Mouse (Mus musculus) MEL (cell line): ENCODE measurements around the gene Rad50. TPM values are rescaled to one million over a fixed set of nuclear protein-coding genes. Genes with fewer than 3 reads are reported as not detected.

Experiments
- DNase-seq: peaks from one replicate; pipeline ENCODE4 v3.0.0; 2011; ENCODE audit warnings: low read depth, low spot score
- H3K27ac ChIP-seq: 2 replicates; pipeline ENCODE4 v1.5.1; 2012; ENCODE audit warnings: low read depth, mild to moderate bottlenecking, control low read depth, low read length, moderate library complexity; ENCODE audit not compliant: control insufficient read depth
- H3K27me3 ChIP-seq, 2 experiments: fragments of 150-350 bp in 1 of 2; sonication (generic) in 1 of 2; 2 replicates each; pipeline ENCODE4 v1.6.1; 2012; ENCODE audit warnings: low read length in 2 of 2, mild to moderate bottlenecking in 2 of 2, improper control_type of control experiment in 1 of 2, moderate library complexity in 1 of 2; ENCODE audit not compliant: insufficient read depth in 2 of 2, control insufficient read depth in 1 of 2
- H3K36me3 ChIP-seq, 2 experiments: 2 replicates each; pipeline ENCODE4 v1.6.1; 2012 to 2014; ENCODE audit warnings: low read length in 2 of 2, improper control_type of control experiment in 1 of 2, inconsistent platforms in 1 of 2, mild to moderate bottlenecking in 1 of 2; ENCODE audit not compliant: insufficient read depth in 2 of 2, control insufficient read depth in 1 of 2
- H3K4me1 ChIP-seq, 2 experiments: fragments of 150-350 bp in 1 of 2; sonication (generic) in 1 of 2; 2 replicates each; pipeline ENCODE4 v1.6.1; 2012; ENCODE audit warnings: low read length in 2 of 2, improper control_type of control experiment in 1 of 2, mild to moderate bottlenecking in 1 of 2; ENCODE audit not compliant: insufficient read depth in 2 of 2, control insufficient read depth in 1 of 2
- H3K4me3 ChIP-seq, 2 experiments: fragments of 150-350 bp in 1 of 2; sonication (generic) in 1 of 2; 2 replicates each; pipeline ENCODE4 v1.5.1; 2012; ENCODE audit warnings: low read depth in 2 of 2, low read length in 2 of 2, mild to moderate bottlenecking in 2 of 2, moderate library complexity in 2 of 2, control low read depth in 1 of 2, improper control_type of control experiment in 1 of 2; ENCODE audit not compliant: control insufficient read depth in 1 of 2, insufficient read depth in 1 of 2
- H3K79me2 ChIP-seq: 2 replicates; pipeline ENCODE4 v1.6.1; 2012; ENCODE audit warnings: mild to moderate bottlenecking, low read length, moderate library complexity; ENCODE audit not compliant: control insufficient read depth, poor library complexity, insufficient read depth
- H3K9ac ChIP-seq: 2 replicates; pipeline ENCODE4 v1.6.1; 2012; ENCODE audit warnings: low read depth, mild to moderate bottlenecking, control low read depth, low read length, moderate library complexity; ENCODE audit not compliant: control insufficient read depth, poor library complexity, severe bottlenecking
- H3K9me3 ChIP-seq: fragments of 150-350 bp; sonication (generic); replicated peaks from 2 replicates; pipeline ENCODE4 v1.6.1; 2012; ENCODE audit warnings: mild to moderate bottlenecking, low read length, improper control_type of control experiment, moderate library complexity; ENCODE audit not compliant: insufficient read depth
- BHLHE40 ChIP-seq: IDR thresholded peaks from 2 replicates; pipeline ENCODE4 v1.6.1; 2012; ENCODE audit warnings: low read depth, mild to moderate bottlenecking, inconsistent platforms, low read length, improper control_type of control experiment, borderline replicate concordance
- CHD1 ChIP-seq: IDR thresholded peaks from 2 replicates; pipeline ENCODE4 v1.6.1; 2012; ENCODE audit warnings: low read depth, mild to moderate bottlenecking, inconsistent platforms, low read length, improper control_type of control experiment
- CTCF ChIP-seq, 3 experiments: IDR thresholded peaks in 2 of 3; conservative IDR thresholded peaks in 1 of 3; 2 replicates each; pipeline ENCODE4 v1.5.1; 2011 to 2012; ENCODE audit warnings: low read length in 3 of 3, low read depth in 2 of 3, mild to moderate bottlenecking in 2 of 3, improper control_type of control experiment in 1 of 3, inconsistent platforms in 1 of 3, mixed read lengths in 1 of 3, moderate library complexity in 1 of 3; ENCODE audit not compliant: control insufficient read depth in 1 of 3, insufficient read depth in 1 of 3, poor library complexity in 1 of 3, severe bottlenecking in 1 of 3
- E2F4 ChIP-seq: IDR thresholded peaks from 2 replicates; pipeline ENCODE4 v1.6.1; 2011; ENCODE audit warnings: low read depth, low read length, improper control_type of control experiment, borderline replicate concordance
- ELF1 ChIP-seq: IDR thresholded peaks from 2 replicates; pipeline ENCODE4 v1.6.1; 2014; ENCODE audit warnings: low read depth, mild to moderate bottlenecking, inconsistent platforms, low read length, improper control_type of control experiment, moderate library complexity
- EP300 ChIP-seq, 2 experiments: IDR thresholded peaks; 2 replicates each; pipeline ENCODE4 v1.6.1; 2011; ENCODE audit warnings: improper control_type of control experiment in 2 of 2, low read length in 2 of 2, low read depth in 1 of 2, mild to moderate bottlenecking in 1 of 2
- ETS1 ChIP-seq: IDR thresholded peaks from 2 replicates; pipeline ENCODE4 v1.6.1; 2012; ENCODE audit warnings: low read depth, mild to moderate bottlenecking, inconsistent platforms, low read length, improper control_type of control experiment, moderate library complexity
- GABPA ChIP-seq: IDR thresholded peaks from 2 replicates; pipeline ENCODE4 v1.6.1; 2012; ENCODE audit warnings: low read depth, mild to moderate bottlenecking, inconsistent platforms, low read length, improper control_type of control experiment, moderate library complexity
- HCFC1 ChIP-seq: IDR thresholded peaks from 2 replicates; pipeline ENCODE4 v1.6.1; 2012; ENCODE audit warnings: low read depth, mild to moderate bottlenecking, inconsistent platforms, low read length, improper control_type of control experiment, moderate library complexity
- MAFK ChIP-seq: IDR thresholded peaks from 2 replicates; pipeline ENCODE4 v1.6.1; 2011; ENCODE audit warnings: low read depth, mild to moderate bottlenecking, low read length, improper control_type of control experiment, borderline replicate concordance
- MAZ ChIP-seq: IDR thresholded peaks from 2 replicates; pipeline ENCODE4 v1.6.1; 2012; ENCODE audit warnings: low read depth, mild to moderate bottlenecking, inconsistent platforms, low read length, improper control_type of control experiment
- MEF2A ChIP-seq: IDR thresholded peaks from 2 replicates; pipeline ENCODE4 v1.6.1; 2014; ENCODE audit warnings: low read depth, mild to moderate bottlenecking, inconsistent platforms, low read length, improper control_type of control experiment; ENCODE audit not compliant: poor library complexity, insufficient replicate concordance, severe bottlenecking; ENCODE audit errors: extremely low read depth
- MXI1 ChIP-seq: IDR thresholded peaks from 2 replicates; pipeline ENCODE4 v1.6.1; 2011; ENCODE audit warnings: mild to moderate bottlenecking, low read depth, low read length, improper control_type of control experiment
- MYB ChIP-seq: IDR thresholded peaks from 2 replicates; pipeline ENCODE4 v1.6.1; 2011; ENCODE audit warnings: mild to moderate bottlenecking, low read depth, low read length, improper control_type of control experiment
- MYC ChIP-seq: IDR thresholded peaks from 2 replicates; pipeline ENCODE4 v1.6.1; 2011; ENCODE audit warnings: low read depth, mild to moderate bottlenecking, low read length, improper control_type of control experiment, moderate library complexity
- NELFE ChIP-seq: IDR thresholded peaks from 2 replicates; pipeline ENCODE4 v1.6.1; 2011; ENCODE audit warnings: low read depth, low read length, improper control_type of control experiment
- NRF1 ChIP-seq: IDR thresholded peaks from 2 replicates; pipeline ENCODE4 v1.6.1; 2014; ENCODE audit warnings: low read depth, mild to moderate bottlenecking, inconsistent platforms, low read length, improper control_type of control experiment, moderate library complexity; ENCODE audit not compliant: poor library complexity, insufficient read depth, severe bottlenecking
- POLR2A ChIP-seq, 2 experiments: IDR thresholded peaks; 2 replicates each; pipeline ENCODE4 v1.6.1; 2011 to 2012; ENCODE audit warnings: low read length in 2 of 2, mild to moderate bottlenecking in 2 of 2, control low read depth in 1 of 2, improper control_type of control experiment in 1 of 2, low read depth in 1 of 2, moderate library complexity in 1 of 2; ENCODE audit not compliant: control insufficient read depth in 1 of 2, insufficient read depth in 1 of 2, poor library complexity in 1 of 2
- RAD21 ChIP-seq: IDR thresholded peaks from 2 replicates; pipeline ENCODE4 v1.6.1; 2011; ENCODE audit warnings: mild to moderate bottlenecking, low read depth, low read length, improper control_type of control experiment
- SIN3A ChIP-seq: IDR thresholded peaks from 2 replicates; pipeline ENCODE4 v1.6.1; 2012; ENCODE audit warnings: low read length, improper control_type of control experiment, inconsistent platforms
- SMC3 ChIP-seq: IDR thresholded peaks from 2 replicates; pipeline ENCODE4 v1.6.1; 2011; ENCODE audit warnings: low read depth, low read length, improper control_type of control experiment
- TAL1 ChIP-seq: IDR thresholded peaks from 2 replicates; pipeline ENCODE4 v1.6.1; 2012; ENCODE audit warnings: mild to moderate bottlenecking, inconsistent platforms, low read length, moderate library complexity, mixed read lengths
- TBP ChIP-seq: IDR thresholded peaks from 2 replicates; pipeline ENCODE4 v1.8.0; 2011; ENCODE audit warnings: low read depth, low read length, improper control_type of control experiment
- TCF12 ChIP-seq: IDR thresholded peaks from 2 replicates; pipeline ENCODE4 v1.6.1; 2014; ENCODE audit warnings: low read depth, mild to moderate bottlenecking, inconsistent platforms, low read length, improper control_type of control experiment, moderate library complexity
- UBTF ChIP-seq: IDR thresholded peaks from 2 replicates; pipeline ENCODE4 v1.6.1; 2012; ENCODE audit warnings: low read depth, mild to moderate bottlenecking, inconsistent platforms, low read length, improper control_type of control experiment, moderate library complexity, borderline replicate concordance; ENCODE audit not compliant: insufficient read depth
- USF1 ChIP-seq: IDR thresholded peaks from 2 replicates; pipeline ENCODE4 v1.6.1; 2014; ENCODE audit warnings: low read depth, mild to moderate bottlenecking, inconsistent platforms, low read length, improper control_type of control experiment, moderate library complexity
- USF2 ChIP-seq, 2 experiments: IDR thresholded peaks; 2 replicates each; pipeline ENCODE4 v1.6.1; 2011 to 2012; ENCODE audit warnings: improper control_type of control experiment in 2 of 2, low read length in 2 of 2, borderline replicate concordance in 1 of 2, inconsistent platforms in 1 of 2, low read depth in 1 of 2, mild to moderate bottlenecking in 1 of 2; ENCODE audit not compliant: insufficient read depth in 1 of 2
- ZKSCAN1 ChIP-seq: IDR thresholded peaks from 2 replicates; pipeline ENCODE4 v1.6.1; 2012; ENCODE audit warnings: low read depth, mild to moderate bottlenecking, inconsistent platforms, low read length, improper control_type of control experiment, moderate library complexity
- ZMIZ1 ChIP-seq: IDR thresholded peaks from 2 replicates; pipeline ENCODE4 v1.6.1; 2012; ENCODE audit warnings: low read depth, mild to moderate bottlenecking, inconsistent platforms, low read length, improper control_type of control experiment, moderate library complexity
- ZNF384 ChIP-seq: IDR thresholded peaks from 2 replicates; pipeline ENCODE4 v1.6.1; 2012; ENCODE audit warnings: low read depth, mild to moderate bottlenecking, inconsistent platforms, low read length, improper control_type of control experiment
- polyA plus RNA-seq, 2 experiments: library from polyadenylated mRNA; stranded (reverse) in 1 of 2; unstranded in 1 of 2; fragments of >175 nt in 1 of 2; fragments of >200 nt in 1 of 2; gene quantifications; 2 replicates each; pipeline versions ENCODE4 v1.2.1 to v1.2.4; 2012; ENCODE audit warnings: low replicate concordance in 2 of 2, low read depth in 1 of 2; ENCODE audit not compliant: insufficient read length in 2 of 2, insufficient read depth in 1 of 2, missing spikeins in 1 of 2
- total RNA-seq: library from RNA; depleted of rRNA; stranded (reverse); fragments of 300-350 nt; gene quantifications from 2 replicates; pipeline ENCODE4 v1.2.3, GENCODE M21; 2012

The Rad50 gene
- total and polyA plus RNA-seq, 3 experiments = 32.6 to 447 (median 44.6) TPM

GRCm38 (mm10) chr11:53682170-53682569 is 24.9 kb downstream of the Rad50 start:
- no peak overlapping the region for H3K27ac ChIP-seq
- no peaks in the 10 kb centered on the region; a peak in 1 of 4 replicates for H3K4me1 ChIP-seq
- TF ChIP-seq MEF2A (no peak), MYC (no peak), MAZ (no peak), SIN3A (no peak), ELF1 (no peak), ZNF384 (no peak)
- H3K9ac ChIP-seq = no peak overlapping the region
- no peak for DNase-seq
- H3K36me3 ChIP-seq = peaks cover 0 to 66% of the 10 kb centered on the region in 2 experiments; a peak in 2 of 4 replicates
- H3K4me3 ChIP-seq = no peak overlapping the region
- H3K9me3 ChIP-seq = no peaks in the 10 kb centered on the region
- H3K79me2 ChIP-seq = no peaks in the 10 kb centered on the region
- H3K27me3 ChIP-seq = no peaks in the 10 kb centered on the region

DNA sequence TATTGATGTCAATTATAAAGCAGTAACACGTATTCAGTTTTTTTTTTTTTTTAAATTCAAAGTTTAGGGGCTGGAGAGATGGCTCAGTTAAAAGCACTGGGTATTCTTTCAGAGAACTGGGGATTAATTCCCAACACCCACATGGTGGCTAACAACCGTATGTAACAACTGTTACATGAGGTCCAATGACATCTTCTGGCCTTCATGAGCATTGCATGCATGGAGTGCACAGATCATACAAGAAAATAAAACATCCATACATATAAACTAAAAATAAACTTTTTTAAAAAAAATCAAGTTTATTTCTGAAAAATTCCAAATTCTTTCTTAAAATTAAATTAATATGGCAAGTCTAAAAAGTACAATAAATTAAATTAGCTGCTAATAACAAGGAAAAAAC is 25.4 kb downstream of the Rad50 start:
- H3K4me1 ChIP-seq = no peaks in the 10 kb centered on the region; a peak in 1 of 4 replicates
- no peak overlapping the region for H3K27ac ChIP-seq
- H3K36me3 ChIP-seq = peaks cover 0 to 68% of the 10 kb centered on the region in 2 experiments; a peak in 2 of 4 replicates
- DNase-seq = peak; percentile 31
- no peaks in the 10 kb centered on the region for H3K27me3 ChIP-seq
- no peaks in the 10 kb centered on the region for H3K79me2 ChIP-seq
- no peak overlapping the region for H3K4me3 ChIP-seq
- H3K9ac ChIP-seq = no peak overlapping the region
- H3K9me3 ChIP-seq = no peaks in the 10 kb centered on the region
- TF ChIP-seq ETS1 (no peak), TBP (no peak), NRF1 (no peak), NELFE (no peak), SMC3 (peak; percentile 64), ZKSCAN1 (no peak), GABPA (no peak), ZMIZ1 (no peak), MYB (no peak), E2F4 (no peak), CTCF (IDR thresholded peaks at IDR 0.05 in 2 of 3, conservative IDR thresholded peaks at IDR 0.05 in 1 of 3; ENCODE audit: control insufficient read depth in 1 of 3, insufficient read depth in 1 of 3, low read depth in 2 of 3, low read length in 3 of 3, poor library complexity in 1 of 3, severe bottlenecking in 1 of 3) (peak in 1 of 3 experiments; percentile 57; a peak in 3 of 6 replicates), HCFC1 (no peak), EP300 (IDR thresholded peaks at IDR 0.05; ENCODE audit: low read depth in 1 of 2, low read length in 2 of 2) (no peak), TCF12 (no peak), SIN3A (no peak), UBTF (no peak), BHLHE40 (no peak), MYC (no peak), POLR2A (IDR thresholded peaks at IDR 0.05; ENCODE audit: control insufficient read depth in 1 of 2, insufficient read depth in 1 of 2, low read depth in 1 of 2, low read length in 2 of 2, poor library complexity in 1 of 2) (no peak), TAL1 (no peak), USF2 (IDR thresholded peaks at IDR 0.05; ENCODE audit: borderline replicate concordance in 1 of 2, insufficient read depth in 1 of 2, low read depth in 1 of 2, low read length in 2 of 2) (no peak), ZNF384 (no peak), MXI1 (no peak), MAFK (no peak), MEF2A (no peak), RAD21 (peak; percentile 52), ELF1 (no peak), CHD1 (no peak), USF1 (no peak)
